Mouse (Mus musculus) B cell, adult 2 months (primary cell): ENCODE results near the gene Rad17.

ENCODE experiments used
- DNase-seq, 2 experiments: peaks; one replicate each; pipeline ENCODE4 v3.0.0; 2022

Rad17 gene

GRCm38 (mm10) chr13:100612903-100613302, 37.9 kb downstream of the Rad17 start:
- DNase-seq: peak; percentile 12 to 15

GRCm38 (mm10) chr13:100612251-100612650, 38.6 kb downstream of the Rad17 start:
- no peak for DNase-seq

GRCm38 (mm10) chr13:100611266-100611665, 39.6 kb downstream of the Rad17 start:
- DNase-seq: no peak

GRCm38 (mm10) chr13:100607756-100608155, 43.1 kb downstream of the Rad17 start:
- peak; percentile 37 to 42 for DNase-seq

- DNase-seq: no peak
Measured at GRCm38 (mm10) chr13:100605845-100606244, 45.0 kb downstream of the Rad17 start.

GRCm38 (mm10) chr13:100603738-100604095, 47.1 kb downstream of the Rad17 start:
- no peak for DNase-seq

- DNase-seq: no peak
Measured at GRCm38 (mm10) chr13:100603031-100603737, 47.7 kb downstream of the Rad17 start.

GRCm38 (mm10) chr13:100602239-100602902, 48.5 kb downstream of the Rad17 start:
- DNase-seq: no peak

GRCm38 (mm10) chr13:100601034-100601433, 49.8 kb downstream of the Rad17 start:
- DNase-seq: no peak

- DNase-seq: no peak
Measured at GRCm38 (mm10) chr13:100600317-100600716, 50.5 kb downstream of the Rad17 start.

GRCm38 (mm10) chr13:100597284-100597683, 53.6 kb downstream of the Rad17 start:
- no peak for DNase-seq

GRCm38 (mm10) chr13:100595552-100595885, 55.3 kb downstream of the Rad17 start:
- DNase-seq: no peak

- no peak for DNase-seq
Measured at GRCm38 (mm10) chr13:100594838-100595551, 55.9 kb downstream of the Rad17 start.

- DNase-seq: peak; percentile 61 to 67
Measured at GRCm38 (mm10) chr13:100594041-100594792, 56.6 kb downstream of the Rad17 start.

- DNase-seq: no peak
Measured at GRCm38 (mm10) chr13:100588646-100589045, 62.2 kb downstream of the Rad17 start.

- no peak for DNase-seq
Measured at GRCm38 (mm10) chr13:100582144-100582543, 68.7 kb downstream of the Rad17 start.

GRCm38 (mm10) chr13:100581701-100582100, 69.2 kb downstream of the Rad17 start:
- no peak for DNase-seq

GRCm38 (mm10) chr13:100579951-100580350, 70.9 kb downstream of the Rad17 start:
- no peak for DNase-seq

GRCm38 (mm10) chr13:100579220-100579619, 71.6 kb downstream of the Rad17 start:
- no peak for DNase-seq

- DNase-seq: peak; percentile 37 to 51
Measured at GRCm38 (mm10) chr13:100575950-100576349, 74.9 kb downstream of the Rad17 start.

GRCm38 (mm10) chr13:100570713-100571112, 80.1 kb downstream of the Rad17 start:
- DNase-seq: no peak

- DNase-seq: no peak
Measured at GRCm38 (mm10) chr13:100568359-100568758, 82.5 kb downstream of the Rad17 start.
